Mouse (Mus musculus): ENCODE measurements around the gene Blm.

DNA sequence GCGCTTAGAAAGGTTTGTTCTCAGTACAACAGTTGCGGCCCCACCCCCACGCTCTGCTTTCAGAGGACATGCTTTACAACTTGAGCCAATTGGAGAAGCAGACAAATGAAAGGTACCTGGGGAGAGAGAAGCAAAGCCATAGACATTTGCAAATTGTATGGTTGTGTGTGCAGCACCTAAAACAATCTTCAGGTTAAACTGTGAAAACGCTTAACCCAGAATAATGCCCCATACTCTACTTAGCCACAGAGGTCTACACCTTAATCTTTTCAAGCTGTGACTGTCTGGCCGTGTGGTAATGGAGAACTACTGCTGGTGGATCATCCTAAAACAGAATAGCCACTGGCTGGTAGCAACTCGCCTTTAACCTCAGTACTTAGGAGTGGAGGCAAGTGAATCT, 8.2 kb downstream of the Blm start:
- TF ChIP-seq POLR2A (IDR thresholded peaks at IDR 0.05; ENCODE audit: low read depth, low read length) (no peak), CTCF (IDR thresholded peaks at IDR 0.05; ENCODE audit: extremely low read depth, insufficient read length, insufficient replicate concordance, low read depth, low read length) (no peak)
